In the genomic region with DNA sequence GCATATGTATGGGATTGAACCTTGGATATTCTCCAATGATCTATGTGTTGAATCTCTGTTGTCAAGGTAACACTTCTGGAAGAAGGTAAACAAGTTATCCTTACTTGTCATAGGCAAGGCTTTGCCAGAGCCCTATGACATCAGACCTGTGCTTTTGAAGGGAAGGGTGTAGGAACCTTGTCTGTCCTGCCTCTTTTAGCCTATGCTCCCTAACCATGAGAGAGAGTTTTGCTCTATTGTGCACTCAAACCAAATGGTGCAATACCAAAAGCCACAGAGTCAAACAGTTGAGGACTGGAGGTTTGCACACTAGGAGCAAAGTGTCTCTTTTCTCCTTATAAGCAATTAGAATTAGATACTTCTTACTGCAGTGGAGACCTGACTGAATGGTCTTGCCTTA, we compare ENCODE assay signal across 13 mouse cellular contexts. TPM values are rescaled to one million over a fixed set of nuclear protein-coding genes. Genes with fewer than 3 reads are reported as not detected.
"Had no signal": no experiment of that assay in that cellular context is flagged by ENCODE, and none has a peak within 500 bp of the region (broad histone marks: within the 10 kb centered on the region; RNA-seq: fewer than 3 reads in every experiment).

No protein-coding gene starts in this region.

RNA-seq across cellular contexts. Expression of a gene that starts 11.8 kb away (rescaled TPM):
- total RNA-seq: common myeloid progenitor, adult 5-6 weeks; forebrain, postnatal 0 days; gastrocnemius, adult 18-20 months; gastrocnemius, adult 2 months; gastrocnemius, adult 8-10 months; gastrocnemius, postnatal 10 days; gastrocnemius, postnatal 14 days; gastrocnemius, postnatal 25 days; gastrocnemius, postnatal 36 days; gastrocnemius, postnatal 4 days; heart, adult 18-20 months; heart, adult 2 months had no signal

RNA-seq across cellular contexts. Expression of a gene that starts 48.7 kb away (rescaled TPM):
- total RNA-seq: common myeloid progenitor, adult 5-6 weeks; forebrain, postnatal 0 days; gastrocnemius, adult 18-20 months; gastrocnemius, adult 2 months; gastrocnemius, adult 8-10 months; gastrocnemius, postnatal 10 days; gastrocnemius, postnatal 14 days; gastrocnemius, postnatal 25 days; gastrocnemius, postnatal 36 days; gastrocnemius, postnatal 4 days; heart, adult 18-20 months; heart, adult 2 months; heart, adult 8-10 months had no signal
